Mouse (Mus musculus) liver, embryonic 14.5 days (tissue): ENCODE results near the gene Dus3l. TPM values are rescaled to one million over a fixed set of nuclear protein-coding genes. Genes with fewer than 3 reads are reported as not detected.

ENCODE experiments used
- ATAC-seq: fragments of 200-750 bp; cut with Nextera tagmentation; 2 replicates; pipeline ENCODE4 v1.8.0; 2017; ENCODE audit warnings: moderate number of reproducible peaks, mild to moderate bottlenecking, moderate library complexity; ENCODE audit not compliant: insufficient read depth
- DNase-seq, 3 experiments: peaks; one replicate each; pipeline ENCODE4 v3.0.0-alpha.2; 2012 to 2013; ENCODE audit warnings: low read depth in 3 of 3, low spot score in 3 of 3
- H3K27ac ChIP-seq: fragments of 300-500 bp; sonication (generic); 2 replicates; pipeline ENCODE4 v1.5.1; 2014; ENCODE audit warnings: moderate library complexity, mild to moderate bottlenecking, control low read depth, inconsistent platforms
- H3K27me3 ChIP-seq: fragments of 300-500 bp; sonication (generic); 2 replicates; pipeline ENCODE4 v1.6.1; 2014; ENCODE audit warnings: mild to moderate bottlenecking, low read length, moderate library complexity; ENCODE audit not compliant: control insufficient read depth, insufficient read depth
- H3K36me3 ChIP-seq: fragments of 300-500 bp; sonication (generic); replicated peaks from 2 replicates; pipeline ENCODE4 v1.6.1; 2014; ENCODE audit warnings: low read depth; ENCODE audit not compliant: control insufficient read depth, insufficient read depth
- H3K4me1 ChIP-seq, 2 experiments: fragments of 200-500 bp in 1 of 2; fragments of 300-500 bp in 1 of 2; sonication (generic) in 1 of 2; replicated peaks; 2 replicates each; pipeline ENCODE4 v1.6.1; 2012 to 2014; ENCODE audit warnings: antibody characterized with exemption in 1 of 2, inconsistent platforms in 1 of 2, low read length in 1 of 2; ENCODE audit not compliant: control insufficient read depth in 2 of 2, insufficient read depth in 2 of 2
- H3K4me2 ChIP-seq: fragments of 300-500 bp; sonication (generic); 2 replicates; pipeline ENCODE4 v1.6.1; 2014; ENCODE audit warnings: low read depth, mild to moderate bottlenecking, control low read depth, moderate library complexity
- H3K4me3 ChIP-seq, 2 experiments: fragments of 200-500 bp in 1 of 2; fragments of 300-500 bp in 1 of 2; sonication (generic) in 1 of 2; 2 replicates each; pipeline ENCODE4 v1.5.1; 2012 to 2014; ENCODE audit warnings: low read depth in 2 of 2, low read length in 2 of 2, mild to moderate bottlenecking in 2 of 2, control low read depth in 1 of 2, inconsistent platforms in 1 of 2, moderate library complexity in 1 of 2; ENCODE audit not compliant: insufficient read depth in 1 of 2
- H3K9ac ChIP-seq: fragments of 300-500 bp; sonication (generic); replicated peaks from 2 replicates; pipeline ENCODE4 v1.6.1; 2014; ENCODE audit warnings: mild to moderate bottlenecking, control low read depth, moderate library complexity
- H3K9me3 ChIP-seq: fragments of 300-500 bp; sonication (generic); 2 replicates; pipeline ENCODE4 v1.6.1; 2016; ENCODE audit warnings: low read length, mixed read lengths; ENCODE audit not compliant: control insufficient read depth
- CTCF ChIP-seq: IDR thresholded peaks from 2 replicates; pipeline ENCODE4 v1.5.1; 2016; ENCODE audit warnings: antibody characterized with exemption, low read depth, control low read depth
- EP300 ChIP-seq: IDR thresholded peaks from 2 replicates; pipeline ENCODE4 v1.6.1; 2016; ENCODE audit warnings: antibody characterized with exemption, low read depth
- WGBS: fragments of 180-500 bp; shearing (Covaris S2); extraction: QIAGEN DNeasy Blood & Tissue Kit; methylation state at CpG from one replicate; pipeline ENCODE4 v1.1.7; 2014; ENCODE audit not compliant: insufficient replicate concordance; 5-methylcytosine and 5-hydroxymethylcytosine counted together
- polyA plus RNA-seq, 2 experiments: library from polyadenylated mRNA; depleted of rRNA in 1 of 2; stranded (reverse) in 1 of 2; unstranded in 1 of 2; fragments of >200 nt; fragmentation: Nextera tagmentation in 1 of 2; extraction: Ambion mirVana in 1 of 2; gene quantifications; 2 replicates each; pipeline versions ENCODE4 v1.2.1 to v1.2.3; 2012 to 2014

The Dus3l gene
- polyA plus RNA-seq, 2 experiments: 9.5 to 18.1 TPM

DNA sequence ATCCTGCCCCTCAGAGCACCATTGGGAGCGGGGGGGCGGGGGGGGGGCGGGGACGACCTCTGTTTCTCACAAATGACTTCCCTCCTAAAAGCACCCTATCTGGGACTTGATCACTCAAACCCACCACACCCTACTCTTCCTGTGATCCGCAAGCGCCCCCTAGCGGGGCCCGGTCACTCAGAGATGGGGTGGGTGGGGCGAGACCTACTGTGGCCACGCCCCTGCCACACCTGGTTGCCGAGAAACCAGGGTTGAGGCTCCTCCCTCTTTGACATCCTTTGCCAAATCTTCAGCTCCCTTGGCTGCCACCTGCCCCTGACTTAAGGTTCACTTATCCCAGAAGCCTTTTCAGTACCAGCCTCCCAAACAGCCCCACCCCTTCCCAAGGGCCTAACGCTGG lies 6.4 kb upstream of the Dus3l start:
- ATAC-seq: peak; percentile 15; the same call in 1 of the 2 replicates
- no peak overlapping the region for H3K9ac ChIP-seq

DNA sequence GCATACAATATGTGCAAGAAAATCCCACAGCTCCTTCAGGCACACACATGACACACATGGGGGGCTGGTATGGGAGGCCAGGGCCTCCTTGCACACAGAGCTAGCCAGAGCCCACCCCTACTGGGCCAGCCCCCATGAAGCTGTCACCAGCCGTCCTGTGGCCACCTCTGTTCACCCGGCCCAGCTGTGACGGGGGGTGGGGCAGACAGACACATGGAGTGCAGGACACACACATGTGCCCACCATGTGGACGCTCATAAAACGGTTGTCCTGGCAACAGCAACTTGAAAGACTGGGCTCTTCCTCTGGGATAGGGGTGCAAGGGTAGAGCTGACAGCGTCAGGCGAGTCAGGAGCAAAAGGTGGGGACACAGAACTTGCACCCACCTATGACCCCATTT lies 5.3 kb upstream of the Dus3l start:
- no peaks in the 10 kb centered on the region for H3K9me3 ChIP-seq
- DNase-seq (no peak), ATAC-seq (no peak)
- peaks cover 37 to 44% of the 10 kb centered on the region in 2 experiments for H3K4me1 ChIP-seq
- H3K9ac ChIP-seq: no peak overlapping the region
- no peak overlapping the region for H3K4me2 ChIP-seq
- no peak overlapping the region for H3K4me3 ChIP-seq
- peaks cover 32% of the 10 kb centered on the region for H3K27me3 ChIP-seq
- TF ChIP-seq CTCF: no peak
- TF ChIP-seq EP300: no peak
- WGBS: 63% methylated on average over 7 of the region's 7 CpGs
- no peak overlapping the region for H3K27ac ChIP-seq
- H3K36me3 ChIP-seq: no peaks in the 10 kb centered on the region

More for the DNA sequence above, 6.4 kb upstream of the Dus3l start:
- H3K4me3 ChIP-seq: peak overlapping the region in 1 of 2 experiments; percentile 48; a peak in 1 of 4 replicates
- H3K9me3 ChIP-seq: no peaks in the 10 kb centered on the region
- H3K27ac ChIP-seq: peak overlapping the region; percentile 45
- peaks cover 28 to 34% of the 10 kb centered on the region in 2 experiments for H3K4me1 ChIP-seq
- peak overlapping the region; percentile 82 for H3K4me2 ChIP-seq
- peaks cover 44% of the 10 kb centered on the region for H3K27me3 ChIP-seq
- peak; percentile 50 to 78 (median 52) for DNase-seq
- TF ChIP-seq EP300 (no peak), CTCF (peak; percentile 79)
- WGBS: 7% methylated on average over 12 of the region's 12 CpGs
- no peaks in the 10 kb centered on the region for H3K36me3 ChIP-seq

DNA sequence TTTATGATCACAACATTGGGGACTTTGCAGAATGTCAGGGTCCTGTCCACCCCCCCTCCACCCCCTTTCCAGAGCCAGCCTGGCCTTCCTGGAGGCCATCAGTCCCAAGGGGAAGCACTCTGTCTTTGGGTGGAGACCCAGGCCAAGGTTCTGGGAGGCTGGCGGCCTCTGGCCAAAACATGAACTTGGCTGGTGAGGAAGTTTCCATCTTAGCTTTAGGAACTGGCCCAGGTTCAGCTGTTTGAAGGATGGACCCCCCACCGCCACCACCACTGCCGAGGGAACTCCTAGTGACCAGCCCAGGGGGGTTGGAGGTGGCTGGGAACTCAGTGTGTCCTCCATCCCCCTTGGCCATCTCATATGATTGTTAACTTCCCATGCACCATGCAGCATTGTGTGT lies 3.5 kb upstream of the Dus3l start:
- Histone ChIP-seq H3K36me3 (no peaks in the 10 kb centered on the region), H3K27me3 (peaks cover 14% of the 10 kb centered on the region), H3K4me2 (peak overlapping the region; percentile 87; the same call in 1 of the 2 replicates), H3K9me3 (no peaks in the 10 kb centered on the region), H3K9ac (no peak overlapping the region), H3K27ac (no peak overlapping the region), H3K4me1 (peaks cover 43 to 50% of the 10 kb centered on the region in 2 experiments), H3K4me3 (no peak overlapping the region; a peak in 1 of 4 replicates)
- ATAC-seq: no peak
- WGBS: 59% methylated on average over 3 of the region's 3 CpGs
- no peak for DNase-seq
- no peak for TF ChIP-seq EP300
- TF ChIP-seq CTCF: no peak

DNA sequence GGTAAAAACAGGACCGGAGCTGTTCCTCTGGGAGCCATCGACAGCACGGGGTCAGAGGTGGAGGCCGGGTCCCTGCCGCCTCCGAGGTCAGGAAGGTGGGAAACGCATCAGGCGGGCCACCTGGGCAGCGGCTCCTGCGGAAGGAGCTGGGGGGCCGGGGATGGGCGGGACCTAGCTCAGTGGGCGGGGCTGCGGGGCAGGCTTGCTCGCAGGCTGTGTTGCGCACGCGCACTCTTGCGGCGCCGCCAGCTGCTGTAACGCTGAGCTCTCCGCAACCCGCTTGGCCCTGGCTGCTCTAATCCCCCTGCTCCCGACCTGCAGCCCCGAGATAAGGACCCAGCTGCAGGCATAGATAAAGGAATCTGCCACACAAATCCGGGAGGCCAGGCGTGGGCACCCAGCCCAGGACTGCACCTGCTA lies 2.6 kb upstream of the Dus3l start:
- H3K36me3 ChIP-seq: peaks cover 3% of the 10 kb centered on the region; the same call in 1 of the 2 replicates
- peak overlapping the region; percentile 81 for H3K27ac ChIP-seq
- H3K27me3 ChIP-seq: peaks cover 6% of the 10 kb centered on the region
- no peaks in the 10 kb centered on the region for H3K9me3 ChIP-seq
- 0% methylated on average over 23 of the region's 28 CpGs for WGBS
- ATAC-seq: peak; percentile 71
- TF ChIP-seq EP300 (peak; percentile 95), CTCF (no peak)
- peak overlapping the region; percentile 87 for H3K4me2 ChIP-seq
- peaks cover 43 to 47% of the 10 kb centered on the region in 2 experiments for H3K4me1 ChIP-seq
- DNase-seq: peak; percentile 93 to 94 (median 94)
- H3K9ac ChIP-seq: peak overlapping the region; percentile 65
- H3K4me3 ChIP-seq: peak overlapping the region; percentile 49 to 55

DNA sequence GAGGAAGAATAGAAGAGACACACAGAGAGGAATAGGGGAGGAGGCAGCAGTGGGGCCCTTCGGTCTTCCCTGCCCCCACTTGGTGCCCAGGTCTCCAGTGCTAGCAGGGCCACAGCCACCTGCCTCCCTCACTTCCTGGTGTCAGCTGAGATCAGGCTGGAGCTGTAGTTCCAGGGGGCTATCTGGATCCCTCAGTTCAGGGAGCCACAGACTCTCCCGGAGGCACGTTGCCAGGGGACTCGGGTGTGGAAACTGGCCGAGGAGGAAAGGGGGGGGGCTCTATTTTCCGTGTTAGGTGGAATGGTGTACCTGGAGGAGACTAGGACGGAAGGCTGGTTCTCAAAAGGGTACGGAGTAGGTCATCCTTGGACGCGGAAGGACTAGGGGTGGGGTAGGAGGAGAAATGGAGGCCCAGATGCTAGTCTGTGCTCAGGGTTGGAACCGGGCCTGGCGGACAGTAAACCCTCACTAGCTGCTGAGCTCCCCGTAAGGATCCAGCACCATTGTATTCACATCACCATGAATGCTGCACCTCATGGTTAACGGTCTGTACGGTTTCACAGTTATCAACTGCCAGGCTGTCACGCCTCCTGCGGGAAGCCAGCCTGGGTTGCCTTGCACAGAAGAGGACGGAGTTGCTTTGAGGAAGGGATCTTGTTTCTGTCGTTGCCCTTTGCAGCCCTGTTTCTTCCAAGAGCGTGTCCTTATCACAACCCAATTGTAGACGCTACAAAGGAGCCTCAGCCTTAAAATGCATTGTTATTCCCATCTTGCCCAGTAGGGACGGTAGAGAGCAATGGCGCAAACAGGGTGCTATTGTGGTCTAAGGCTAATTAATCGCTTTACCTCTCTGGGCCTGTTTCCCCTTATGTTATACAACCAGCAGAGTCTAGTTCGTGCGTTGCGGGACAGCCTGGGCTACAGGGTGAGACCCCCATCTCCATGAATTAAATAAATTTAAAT lies 1.5 kb upstream of the Dus3l start:
- Histone ChIP-seq H3K27me3 (0 out of 2 replicates have a peak, but pooled peaks cover 3% of the 10 kb centered on the region), H3K9ac (peak overlapping the region; percentile 43), H3K27ac (peak overlapping the region; percentile 81), H3K4me3 (peak overlapping the region; percentile 13 to 55), H3K4me2 (peak overlapping the region; percentile 87), H3K36me3 (peaks cover 5% of the 10 kb centered on the region), H3K9me3 (no peaks in the 10 kb centered on the region), H3K4me1 (peaks cover 38 to 40% of the 10 kb centered on the region in 2 experiments)
- peak; percentile 84 to 88 (median 84) for DNase-seq
- TF ChIP-seq CTCF: peak; percentile 100
- no peak for TF ChIP-seq EP300
- 22% methylated on average over 27 of the region's 27 CpGs for WGBS
- ATAC-seq: peak; percentile 8; the same call in 1 of the 2 replicates
